Mouse (Mus musculus) urinary bladder, adult 2 months (tissue): ENCODE measurements at regions not wholly inside any gene's neighbourhood (a gene's known extent, or its start where the extent isn't known, plus 50 kb on each side); places are given as distances from the start of the nearest gene placed in this dataset.

ENCODE experiments used
- DNase-seq: peaks from one replicate; pipeline ENCODE4 v3.0.0; 2022; ENCODE audit warnings: low spot score

GRCm38 (mm10) chr8:92518486-92518885 lies 155.6 kb upstream of the Irx6 start:
- no peak for DNase-seq

DNA sequence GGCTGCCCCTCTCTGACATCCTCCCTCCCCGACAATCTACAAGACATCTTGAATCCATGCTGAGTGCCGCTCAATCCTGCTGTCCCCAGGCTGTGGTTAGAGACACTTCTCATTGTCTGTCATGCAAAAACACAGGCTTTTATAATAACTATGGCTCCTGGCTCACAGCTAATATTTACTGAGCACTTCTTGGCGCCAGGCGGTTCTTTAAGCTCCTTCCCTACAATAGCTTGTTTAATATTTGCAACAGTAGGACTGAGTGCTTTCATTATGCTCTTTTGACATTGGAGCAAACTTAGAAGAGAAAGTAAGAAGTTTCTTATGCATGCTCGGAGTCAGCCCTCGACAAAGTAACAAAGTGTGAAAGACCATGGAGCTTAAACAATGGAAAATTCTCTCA lies 151.6 kb upstream of the Irx6 start:
- no peak for DNase-seq

DNA sequence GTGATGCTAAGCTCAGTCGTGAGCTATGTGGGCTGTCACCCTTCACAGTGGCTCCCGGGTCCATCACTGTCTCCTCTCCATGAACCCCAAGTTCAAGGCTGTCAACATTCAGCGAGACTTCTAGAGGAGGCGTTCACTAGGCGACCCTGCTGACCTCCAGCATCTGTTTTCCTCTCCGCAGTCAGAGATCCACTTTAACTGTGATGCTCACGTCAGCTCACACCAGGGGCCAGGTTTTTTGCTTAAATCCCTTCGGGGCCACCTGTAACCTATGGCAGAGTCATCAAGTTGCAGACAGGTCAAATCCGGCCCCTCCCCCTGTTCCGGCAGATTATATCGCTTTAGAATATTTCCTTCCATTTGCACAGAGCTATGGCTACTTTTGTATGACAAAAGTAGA lies 144.3 kb upstream of the Irx6 start:
- DNase-seq, result no peak

- no peak for DNase-seq
Observed at GRCm38 (mm10) chr8:92540636-92541035, 133.5 kb upstream of the Irx6 start.

DNA sequence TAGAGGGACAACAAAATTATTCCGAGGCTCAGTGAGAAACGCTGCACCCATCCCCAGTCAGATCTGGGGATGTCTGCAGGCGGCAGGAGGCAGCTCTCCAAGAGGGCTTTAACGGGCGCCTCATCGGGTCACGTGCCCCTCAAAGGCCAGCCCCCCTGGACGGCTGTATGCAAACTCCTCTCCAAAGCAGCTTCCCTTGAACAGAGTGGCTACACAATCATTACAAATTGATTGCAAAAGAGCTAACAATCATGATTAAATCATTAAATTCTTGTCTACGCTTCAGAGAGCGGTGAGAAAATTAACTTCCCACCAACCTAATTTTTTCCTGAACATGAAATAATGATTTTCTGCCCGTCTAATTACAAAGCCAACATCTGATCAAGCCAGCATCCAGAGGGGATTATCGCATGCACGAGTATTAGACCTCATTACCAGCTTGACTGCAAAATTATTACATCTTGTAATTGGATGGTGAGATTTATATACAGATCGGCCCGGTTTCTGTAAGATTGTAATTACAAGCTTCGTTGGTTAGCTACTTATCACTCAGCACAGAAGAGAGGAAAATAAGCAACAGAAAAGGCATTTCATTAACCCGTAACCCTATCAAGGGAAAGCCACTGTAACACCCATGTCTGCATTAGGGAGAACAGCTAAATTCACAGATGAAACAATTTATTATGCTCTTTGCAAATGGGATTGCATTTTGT lies 128.6 kb upstream of the Irx6 start:
- no peak for DNase-seq

GRCm38 (mm10) chr8:92555140-92555539 lies 118.9 kb upstream of the Irx6 start:
- DNase-seq, result no peak

DNA sequence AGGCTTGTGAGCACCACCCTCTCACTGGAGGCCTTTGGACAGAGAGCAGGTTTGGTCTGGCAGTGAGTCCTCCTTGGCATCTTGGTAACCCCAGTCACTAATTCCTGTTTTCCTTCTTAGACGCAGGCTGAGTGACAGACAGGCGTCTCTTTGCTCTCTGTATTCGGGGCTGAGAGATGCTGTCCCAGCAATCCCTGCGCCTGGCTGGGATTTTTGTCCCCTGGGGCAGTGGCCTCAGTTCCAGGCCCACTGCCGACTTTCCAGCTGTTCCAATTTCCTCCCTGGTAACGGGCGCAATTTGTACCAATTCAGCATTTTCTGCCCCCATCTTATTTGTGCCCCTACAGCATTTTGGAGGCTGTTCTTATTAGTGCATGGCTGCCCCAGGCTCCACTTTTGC lies 118.5 kb upstream of the Irx6 start:
- DNase-seq, result no peak

GRCm38 (mm10) chr8:92562471-92562870 lies 111.6 kb upstream of the Irx6 start:
- DNase-seq, result no peak

DNA sequence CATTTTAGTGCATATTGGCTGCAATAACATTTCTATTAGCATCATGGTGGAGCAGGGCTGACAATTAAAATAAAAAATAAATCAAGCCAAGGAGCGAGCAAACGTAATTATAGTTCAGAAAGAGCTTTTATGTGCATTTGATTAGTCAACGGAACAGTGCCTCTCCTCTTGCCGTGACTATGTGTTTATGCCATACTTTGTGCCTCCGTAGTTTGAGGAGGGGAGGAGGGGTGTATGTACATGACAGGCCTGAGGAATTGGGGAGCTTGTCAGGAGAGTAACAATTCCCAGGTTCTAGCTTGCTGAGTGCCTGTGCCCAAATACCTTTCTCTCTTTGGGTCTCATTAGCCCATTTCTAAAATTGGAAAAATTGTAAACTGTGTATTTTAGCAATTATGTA lies 111.1 kb upstream of the Irx6 start:
- no peak for DNase-seq

GRCm38 (mm10) chr8:92569650-92570049 lies 104.4 kb upstream of the Irx6 start:
- no peak for DNase-seq

DNA sequence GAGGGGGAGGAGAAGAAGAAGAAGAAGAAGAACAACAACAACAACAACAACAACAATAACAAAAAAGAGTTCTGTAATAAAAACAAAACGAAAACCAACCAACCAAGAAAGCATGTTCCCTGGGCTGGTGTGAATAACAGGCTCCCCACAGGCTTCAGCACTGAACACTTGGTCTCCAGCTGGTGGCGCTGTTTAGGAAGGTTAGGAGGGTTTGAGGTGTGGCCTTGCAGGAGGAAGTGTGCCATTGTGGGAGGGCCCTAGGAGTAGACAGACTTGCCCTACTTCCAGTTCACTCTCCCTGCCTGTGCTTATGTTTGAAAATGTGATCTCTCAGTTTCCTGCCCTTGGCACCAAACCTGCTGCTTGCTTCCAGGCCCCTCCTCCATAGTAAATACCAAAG lies 94.6 kb upstream of the Irx6 start:
- no peak for DNase-seq

DNA sequence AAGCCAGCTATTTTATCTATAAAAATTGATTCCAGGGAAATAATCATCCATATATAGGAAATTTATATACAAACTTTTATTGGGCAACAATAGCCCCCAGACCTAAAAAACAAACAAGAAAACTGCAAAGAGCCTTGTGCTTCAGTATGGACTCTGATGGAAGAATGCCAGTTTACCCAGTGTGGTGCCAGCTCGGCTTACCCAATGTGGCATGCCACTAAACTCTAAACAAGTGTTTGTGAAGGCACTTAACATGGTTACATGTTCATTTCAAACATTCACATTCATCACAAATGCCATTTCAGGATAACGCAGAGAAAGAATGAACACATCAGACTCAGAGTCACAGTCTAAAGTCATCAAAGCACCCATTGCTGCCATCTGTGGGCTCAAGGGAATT lies 93.0 kb upstream of the Irx6 start:
- no peak for DNase-seq

DNA sequence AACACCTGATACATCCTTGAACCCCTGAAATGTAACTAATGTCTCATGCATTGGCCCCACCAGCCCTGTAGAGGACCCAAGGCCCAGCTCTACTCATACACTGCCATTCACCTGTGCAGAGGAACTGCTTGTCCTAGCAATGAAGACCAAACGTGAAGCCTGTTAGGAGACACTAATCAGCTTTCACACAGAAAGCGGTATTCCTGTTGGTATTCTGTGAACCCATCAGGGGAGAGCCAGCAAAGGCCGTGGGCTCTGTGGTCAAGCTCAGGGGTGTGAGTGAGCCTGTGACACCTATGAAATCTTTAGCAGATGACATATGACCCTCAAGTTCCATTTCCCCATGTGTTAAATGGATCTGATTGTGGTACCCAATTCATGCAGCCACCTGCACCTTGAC lies 73.3 kb upstream of the Irx6 start:
- DNase-seq, result no peak

GRCm38 (mm10) chr8:92602973-92603372 lies 71.1 kb upstream of the Irx6 start:
- no peak for DNase-seq

DNA sequence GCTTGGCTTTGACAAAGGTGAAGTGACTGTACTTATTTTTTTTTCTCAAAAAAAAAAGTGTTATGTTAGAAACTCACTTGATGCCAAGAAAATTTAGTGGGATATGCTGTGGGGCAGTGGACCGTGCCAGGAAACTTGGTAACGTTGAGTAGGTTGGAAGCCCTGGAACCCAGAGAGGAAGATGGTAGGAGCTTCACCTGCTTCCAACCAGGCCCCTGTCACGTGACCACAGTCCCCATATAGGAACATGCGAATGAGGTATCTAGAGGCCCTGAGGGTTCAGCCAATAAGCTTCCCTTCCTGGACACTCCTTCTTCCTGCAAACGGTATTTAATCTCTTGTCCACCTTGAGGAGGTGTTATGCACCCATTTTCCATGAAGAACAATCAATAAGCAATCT lies 68.5 kb upstream of the Irx6 start:
- no peak for DNase-seq

DNA sequence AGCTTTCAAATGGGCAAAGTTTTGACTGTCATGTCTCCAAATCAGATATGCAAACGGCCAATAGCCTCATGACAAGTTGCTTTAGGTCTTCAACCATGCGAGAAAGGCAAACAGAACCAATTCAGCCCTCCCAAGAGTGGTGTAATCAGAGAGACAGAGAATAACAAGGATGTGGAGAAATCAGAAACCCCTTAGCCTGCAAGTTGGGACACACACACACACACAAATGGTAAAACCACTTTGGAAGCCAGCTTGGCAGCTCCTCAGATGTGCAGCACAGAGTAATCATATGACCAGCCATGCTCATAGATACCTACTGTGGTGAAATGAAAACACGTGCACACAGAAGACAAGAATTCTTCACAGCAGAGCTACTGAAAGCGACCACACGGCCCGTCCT lies 66.5 kb upstream of the Irx6 start:
- DNase-seq, result no peak

DNA sequence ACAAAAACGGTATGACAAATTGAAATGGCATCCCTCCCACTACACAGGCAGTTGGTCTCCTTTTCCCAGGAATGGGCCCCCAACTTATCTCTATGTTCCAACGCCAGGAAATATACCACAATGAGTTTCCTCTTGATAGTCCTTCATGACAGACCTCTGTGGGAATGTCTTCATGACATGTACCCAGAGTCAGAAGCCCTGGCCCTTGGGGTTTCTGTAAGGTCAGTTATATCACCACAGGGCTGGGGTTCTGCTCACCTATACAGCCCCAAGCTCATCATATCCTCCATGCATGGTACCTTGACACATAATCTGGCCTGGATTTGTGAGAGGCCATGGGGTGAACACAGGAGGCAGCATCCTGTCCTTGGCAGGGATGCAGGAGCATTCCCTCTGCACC lies 64.2 kb upstream of the Irx6 start:
- no peak for DNase-seq

GRCm38 (mm10) chr8:92610487-92611059 lies 63.5 kb upstream of the Irx6 start:
- no peak for DNase-seq

DNA sequence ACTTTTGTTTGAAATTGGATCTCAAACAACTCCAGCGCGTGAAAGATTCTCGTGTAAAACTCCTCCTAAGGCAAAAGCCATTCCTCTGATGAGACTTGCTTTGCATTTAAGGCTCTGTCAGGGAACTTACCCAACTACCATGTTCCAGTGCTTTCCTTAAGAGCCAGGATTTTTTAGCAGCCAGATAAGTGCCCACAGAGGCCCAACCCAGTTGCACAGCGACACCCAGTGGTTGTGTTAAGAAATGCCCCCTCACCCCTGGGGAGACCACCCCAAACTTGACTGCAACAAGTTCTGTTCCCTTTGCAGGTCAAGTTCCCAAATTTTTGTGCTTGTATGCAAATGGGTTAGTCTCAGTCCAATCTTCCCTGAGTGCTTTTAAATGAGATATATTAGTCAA lies 60.6 kb upstream of the Irx6 start:
- DNase-seq, result no peak

DNA sequence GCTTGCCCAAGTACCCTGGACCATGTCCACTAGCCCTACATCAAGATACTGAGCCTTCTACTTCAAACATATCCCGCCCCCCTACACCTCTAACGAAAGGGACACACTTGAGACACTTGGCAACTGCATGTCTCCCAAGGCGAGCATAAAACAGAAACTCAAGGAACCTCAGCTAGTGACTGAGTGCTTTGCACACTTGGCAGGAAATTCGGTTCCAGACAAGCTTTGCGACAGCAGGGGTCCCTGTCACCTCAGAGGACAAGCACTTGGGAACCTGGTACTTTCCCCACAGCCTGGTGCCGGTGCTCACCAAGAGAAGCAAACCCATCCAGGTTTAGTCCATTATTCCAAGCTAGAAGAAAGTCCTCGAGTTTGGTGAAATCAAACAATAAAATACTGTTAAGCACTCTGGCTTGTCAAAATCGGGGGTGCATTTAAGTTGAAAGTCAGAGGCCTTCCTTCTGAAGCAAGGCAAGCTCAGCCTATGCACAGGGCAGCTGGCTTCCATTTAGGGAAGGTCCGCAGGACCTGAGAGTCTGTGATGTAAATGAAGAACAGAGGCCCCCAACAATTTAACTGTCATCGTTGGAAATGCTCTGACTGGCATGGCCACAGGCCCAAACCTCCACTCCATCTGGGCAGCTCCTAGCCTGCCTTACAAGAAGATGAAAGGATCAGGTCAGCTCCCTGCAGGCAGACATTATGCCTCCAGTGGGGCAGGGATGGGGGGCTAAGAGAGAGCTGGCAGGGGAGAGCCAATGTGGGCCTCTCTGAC lies 57.6 kb upstream of the Irx6 start:
- no peak for DNase-seq

DNA sequence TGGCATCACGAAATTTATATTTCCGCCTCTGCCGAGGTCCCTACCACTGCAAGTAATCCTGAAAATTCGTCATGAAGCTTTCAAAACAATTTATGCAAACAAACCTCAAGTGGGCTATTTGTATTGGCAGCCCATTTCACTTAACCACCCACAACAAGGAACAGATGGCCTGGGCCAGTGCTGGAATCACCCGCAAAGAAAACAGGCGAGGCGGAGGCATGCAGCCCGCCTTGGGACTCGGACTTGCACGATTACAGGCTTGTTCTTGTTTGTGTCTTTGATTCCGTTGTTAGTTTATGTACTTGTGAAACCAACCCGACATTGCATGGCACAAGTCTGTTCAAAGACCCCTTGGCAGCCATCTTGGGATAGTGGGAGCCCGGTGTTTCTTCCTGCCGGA lies 55.8 kb upstream of the Irx6 start:
- DNase-seq, result no peak
